Mouse (Mus musculus) hindbrain, embryonic 12.5 days (tissue): Measurements from ENCODE around the gene Mdh2. TPM values are rescaled to one million over a fixed set of nuclear protein-coding genes. Genes with fewer than 3 reads are reported as not detected.
A peak's percentile ranks its signal among the peaks of the same experiment; 100 is the strongest.

ENCODE experiments used
- ATAC-seq: fragments of 200-750 bp; cut with Nextera tagmentation; 2 replicates; pipeline ENCODE4 v1.8.0; 2017; ENCODE audit warnings: moderate TSS enrichment; ENCODE audit not compliant: low FRiP score
- H3K27ac ChIP-seq: fragments of 300-500 bp; sonication (generic); 2 replicates; pipeline ENCODE4 v1.5.1; 2016; ENCODE audit warnings: mild to moderate bottlenecking
- H3K27me3 ChIP-seq: fragments of 300-500 bp; sonication (generic); 2 replicates; pipeline ENCODE4 v1.6.1; 2016; ENCODE audit warnings: mild to moderate bottlenecking
- H3K36me3 ChIP-seq: fragments of 300-500 bp; sonication (generic); 2 replicates; pipeline ENCODE4 v1.6.1; 2016; ENCODE audit warnings: mild to moderate bottlenecking
- H3K4me1 ChIP-seq: fragments of 300-500 bp; sonication (generic); 2 replicates; pipeline ENCODE4 v1.6.1; 2016
- H3K4me2 ChIP-seq: fragments of 300-500 bp; sonication (generic); replicated peaks from 2 replicates; pipeline ENCODE4 v1.6.1; 2016; ENCODE audit warnings: mild to moderate bottlenecking
- H3K4me3 ChIP-seq: fragments of 300-500 bp; sonication (generic); 2 replicates; pipeline ENCODE4 v1.5.1; 2016; ENCODE audit warnings: mild to moderate bottlenecking
- H3K9ac ChIP-seq: fragments of 300-500 bp; sonication (generic); 2 replicates; pipeline ENCODE4 v1.6.1; 2016; ENCODE audit warnings: mild to moderate bottlenecking, moderate library complexity
- H3K9me3 ChIP-seq: fragments of 300-500 bp; sonication (generic); replicated peaks from 2 replicates; pipeline ENCODE4 v1.6.1; 2016; ENCODE audit warnings: mild to moderate bottlenecking
- WGBS: fragments of 180-500 bp; shearing (Covaris S2); methylation state at CpG from one replicate; pipeline ENCODE4 v1.1.7; 2016; 5-methylcytosine and 5-hydroxymethylcytosine counted together
- microRNA-seq: library from miRNA; unstranded; fragments of <30 nt; microRNA quantifications from one replicate; pipeline ENCODE4, GENCODE M21; 2017
- polyA plus RNA-seq: library from polyadenylated mRNA; unstranded; fragments of >200 nt; fragmentation: Nextera tagmentation; extraction: Ambion mirVana; gene quantifications from 2 replicates; pipeline ENCODE4 v1.2.1, GENCODE M21; 2016

Mdh2 gene
- polyA plus RNA-seq, 1 experiment from 2014 or later, result 539 TPM

- H3K4me3 ChIP-seq, result no peak overlapping the region
- 47% methylated on average over 7 of the region's 7 CpGs for WGBS
- no peak overlapping the region for H3K9ac ChIP-seq
- H3K36me3 ChIP-seq, result 0 out of 2 replicates have a peak, but pooled peaks cover 3% of the 10 kb centered on the region
- no peak overlapping the region for H3K27ac ChIP-seq
- no peaks in the 10 kb centered on the region for H3K9me3 ChIP-seq
- peaks cover 3% of the 10 kb centered on the region; the same call in 1 of the 2 replicates for H3K27me3 ChIP-seq
- ATAC-seq, result no peak
- peaks cover 34% of the 10 kb centered on the region for H3K4me1 ChIP-seq
- H3K4me2 ChIP-seq, result no peak overlapping the region
These were observed 40.2 kb downstream of the Mdh2 start for GRCm38 (mm10) chr5:135818491-135818890.

- H3K9ac ChIP-seq, result peak overlapping the region; percentile 35; the same call in 1 of the 2 replicates
- WGBS, result 14% methylated on average over 7 of the region's 7 CpGs
These were observed 44.1 kb downstream of the Mdh2 start for GRCm38 (mm10) chr5:135822316-135822944.

GRCm38 (mm10) chr5:135824517-135824916 is 46.2 kb downstream of the Mdh2 start:
- H3K4me2 ChIP-seq, result no peak overlapping the region
- 58% methylated on average over 3 of the region's 3 CpGs for WGBS
- no peak overlapping the region for H3K4me3 ChIP-seq
- H3K9ac ChIP-seq, result no peak overlapping the region
- peaks cover 3% of the 10 kb centered on the region; the same call in 1 of the 2 replicates for H3K27me3 ChIP-seq
- 0 out of 2 replicates have a peak overlapping the region, but pooled peaks have one; percentile 23 for H3K27ac ChIP-seq
- H3K4me1 ChIP-seq, result peaks cover 51% of the 10 kb centered on the region
- no peaks in the 10 kb centered on the region for H3K9me3 ChIP-seq
- no peak for ATAC-seq
- no peaks in the 10 kb centered on the region for H3K36me3 ChIP-seq

More at GRCm38 (mm10) chr5:135822316-135822944, 44.1 kb downstream of the Mdh2 start:
- Histone ChIP-seq H3K36me3 (no peaks in the 10 kb centered on the region), H3K27ac (peak overlapping the region; percentile 92), H3K9me3 (no peaks in the 10 kb centered on the region), H3K4me3 (no peak overlapping the region), H3K4me2 (peak overlapping the region; percentile 34), H3K27me3 (peaks cover 3% of the 10 kb centered on the region; the same call in 1 of the 2 replicates), H3K4me1 (peaks cover 51% of the 10 kb centered on the region)
- ATAC-seq, result peak; percentile 86

- Histone ChIP-seq H3K27me3 (no peaks in the 10 kb centered on the region), H3K27ac (peak overlapping the region; percentile 86), H3K9ac (peak overlapping the region; percentile 39; the same call in 1 of the 2 replicates), H3K36me3 (no peaks in the 10 kb centered on the region), H3K4me3 (no peak overlapping the region), H3K4me1 (peaks cover 46% of the 10 kb centered on the region), H3K4me2 (no peak overlapping the region), H3K9me3 (no peaks in the 10 kb centered on the region)
- no peak for ATAC-seq
- WGBS, result 49% methylated on average over 6 of the region's 6 CpGs
These were observed 47.9 kb downstream of the Mdh2 start for GRCm38 (mm10) chr5:135826225-135826624.

GRCm38 (mm10) chr5:135829381-135829780 is 51.1 kb downstream of the Mdh2 start:
- ATAC-seq, result no peak
- 86% methylated on average over 8 of the region's 8 CpGs for WGBS
- Histone ChIP-seq H3K27me3 (no peaks in the 10 kb centered on the region), H3K4me1 (peaks cover 24% of the 10 kb centered on the region), H3K4me3 (no peak overlapping the region), H3K27ac (no peak overlapping the region), H3K4me2 (no peak overlapping the region), H3K9me3 (no peaks in the 10 kb centered on the region), H3K9ac (no peak overlapping the region), H3K36me3 (no peaks in the 10 kb centered on the region)

- H3K27ac ChIP-seq, result no peak overlapping the region
- WGBS, result 32% methylated on average over 4 of the region's 4 CpGs
- no peak overlapping the region for H3K4me3 ChIP-seq
- peaks cover 6% of the 10 kb centered on the region; the same call in 1 of the 2 replicates for H3K27me3 ChIP-seq
- peaks cover 23% of the 10 kb centered on the region for H3K4me1 ChIP-seq
- ATAC-seq, result no peak
- no peaks in the 10 kb centered on the region for H3K36me3 ChIP-seq
- no peak overlapping the region for H3K4me2 ChIP-seq
- no peak overlapping the region for H3K9ac ChIP-seq
- H3K9me3 ChIP-seq, result no peaks in the 10 kb centered on the region
These were observed 54.4 kb downstream of the Mdh2 start for GRCm38 (mm10) chr5:135832729-135833128.

- H3K9ac ChIP-seq, result peak overlapping the region; percentile 62
- peaks cover 6% of the 10 kb centered on the region; the same call in 1 of the 2 replicates for H3K27me3 ChIP-seq
- ATAC-seq, result peak; percentile 84
- H3K9me3 ChIP-seq, result no peaks in the 10 kb centered on the region
- under 1% methylated on average over 47 of the region's 47 CpGs for WGBS
- peak overlapping the region; percentile 86 for H3K4me2 ChIP-seq
- peak overlapping the region; percentile 47 for H3K4me3 ChIP-seq
- H3K36me3 ChIP-seq, result no peaks in the 10 kb centered on the region
- peak overlapping the region; percentile 61 for H3K27ac ChIP-seq
- peaks cover 23% of the 10 kb centered on the region for H3K4me1 ChIP-seq
These were observed 56.6 kb downstream of the Mdh2 start for GRCm38 (mm10) chr5:135834769-135835491.

GRCm38 (mm10) chr5:135835492-135835858 is 57.2 kb downstream of the Mdh2 start:
- Histone ChIP-seq H3K4me3 (peak overlapping the region; percentile 47), H3K9me3 (no peaks in the 10 kb centered on the region), H3K27me3 (peaks cover 6% of the 10 kb centered on the region; the same call in 1 of the 2 replicates), H3K4me2 (peak overlapping the region; percentile 86), H3K4me1 (peaks cover 23% of the 10 kb centered on the region), H3K36me3 (peaks cover 2% of the 10 kb centered on the region; the same call in 1 of the 2 replicates), H3K9ac (peak overlapping the region; percentile 62; the same call in 1 of the 2 replicates), H3K27ac (no peak overlapping the region)
- peak; percentile 79 for ATAC-seq
- WGBS, result 2% methylated on average over 12 of the region's 12 CpGs

GRCm38 (mm10) chr5:135835981-135836380 is 57.7 kb downstream of the Mdh2 start:
- no peak overlapping the region for H3K9ac ChIP-seq
- no peak overlapping the region for H3K27ac ChIP-seq
- H3K36me3 ChIP-seq, result peaks cover 3% of the 10 kb centered on the region; the same call in 1 of the 2 replicates
- peaks cover 6% of the 10 kb centered on the region; the same call in 1 of the 2 replicates for H3K27me3 ChIP-seq
- peaks cover 23% of the 10 kb centered on the region for H3K4me1 ChIP-seq
- H3K4me3 ChIP-seq, result peak overlapping the region; percentile 47; the same call in 1 of the 2 replicates
- H3K9me3 ChIP-seq, result no peaks in the 10 kb centered on the region
- ATAC-seq, result no peak
- peak overlapping the region; percentile 86 for H3K4me2 ChIP-seq
- WGBS, result 19% methylated on average over 12 of the region's 12 CpGs

Small RNA genes within 50 kb of the gene (microRNA-seq; reads per million reads assigned to microRNA genes)
- not detected for gene Gm23268
- not detected for gene Mir7034

Other genes starting within 250 kb of the Mdh2 start
- 67.8 and 68.0 TPM in 2 replicates for gene Hip1, start 233.4 kb upstream of the Mdh2 start, polyA plus RNA-seq
- not detected in 2 replicates for gene Ccl26, start 214.9 kb upstream of the Mdh2 start, polyA plus RNA-seq
- gene Ccl24, start 205.4 kb upstream of the Mdh2 start, polyA plus RNA-seq, result 2.0 and 3.1 TPM in 2 replicates
- 65.2 and 70.0 TPM in 2 replicates for gene Rhbdd2, start 145.9 kb upstream of the Mdh2 start, polyA plus RNA-seq
- gene Por, start 108.4 kb upstream of the Mdh2 start, polyA plus RNA-seq, result 118 and 119 TPM in 2 replicates
- gene Tmem120a, start 34.0 kb upstream of the Mdh2 start, polyA plus RNA-seq, result 61.0 and 65.0 TPM in 2 replicates
- gene Styxl1, start 95 bp upstream of the Mdh2 start, polyA plus RNA-seq, result 0.68 TPM in 1 of 2 replicates, not detected in the other
- 63.6 and 63.8 TPM in 2 replicates for gene Srrm3, start 28.4 kb downstream of the Mdh2 start, polyA plus RNA-seq
- gene Hspb1, start 109.4 kb downstream of the Mdh2 start, polyA plus RNA-seq, result 23.9 and 34.1 TPM in 2 replicates
- gene Ywhag, start 156.1 kb downstream of the Mdh2 start, polyA plus RNA-seq, result 469 and 505 TPM in 2 replicates
- gene Ssc4d, start 196.1 kb downstream of the Mdh2 start, polyA plus RNA-seq, result 1.7 and 3.7 TPM in 2 replicates
- gene Zp3, start 201.6 kb downstream of the Mdh2 start, polyA plus RNA-seq, result 0.32 TPM in 1 of 2 replicates, not detected in the other
- 31.4 and 34.5 TPM in 2 replicates for gene Dtx2, start 216.3 kb downstream of the Mdh2 start, polyA plus RNA-seq